Mouse (Mus musculus) layer of hippocampus, adult 2 months (tissue): ENCODE results near the gene Gm10409. TPM values are rescaled to one million over a fixed set of nuclear protein-coding genes. Genes with fewer than 3 reads are reported as not detected.
"Not testable (repeated sequence)": the region's sequence is repeated elsewhere in the genome, so short reads cannot be mapped to it uniquely, and the experiment has no call there.

Experiments
- DNase-seq, 2 experiments: peaks; one replicate each; pipeline ENCODE4 v3.0.0; 2022; ENCODE audit warnings: low spot score in 2 of 2
- H3K27ac ChIP-seq: fragments of 200-600 bp; 2 replicates; pipeline ENCODE4 v1.8.1; 2022
- H3K4me3 ChIP-seq: fragments of 200-600 bp; 2 replicates; pipeline ENCODE4 v1.8.1; 2022; ENCODE audit warnings: mild to moderate bottlenecking
- long read RNA-seq, 2 experiments: library from polyadenylated mRNA; stranded (forward); transcript quantifications; one replicate each; pipeline ENCODE4 v2.0.0; 2021; ENCODE audit warnings: borderline mapping rate in 2 of 2
- total RNA-seq, 2 experiments: library from RNA; stranded (reverse); gene quantifications; 2 replicates each; pipeline ENCODE4 v1.2.3; 2021

Gene Gm10409
- total RNA-seq, result 1 to 10 TPM; 3.6 to 4.0 TPM
- long read RNA-seq, experiment 1, partial matches to known transcripts, result 0 of 1 reads
- long read RNA-seq, experiment 1, other reads (novel, unspliced or antisense), result 0 of 1 reads
- long read RNA-seq, experiment 2, partial matches to known transcripts, result 0 of 1 reads
- long read RNA-seq, experiment 2, other reads (novel, unspliced or antisense), result 0 of 1 reads

DNA sequence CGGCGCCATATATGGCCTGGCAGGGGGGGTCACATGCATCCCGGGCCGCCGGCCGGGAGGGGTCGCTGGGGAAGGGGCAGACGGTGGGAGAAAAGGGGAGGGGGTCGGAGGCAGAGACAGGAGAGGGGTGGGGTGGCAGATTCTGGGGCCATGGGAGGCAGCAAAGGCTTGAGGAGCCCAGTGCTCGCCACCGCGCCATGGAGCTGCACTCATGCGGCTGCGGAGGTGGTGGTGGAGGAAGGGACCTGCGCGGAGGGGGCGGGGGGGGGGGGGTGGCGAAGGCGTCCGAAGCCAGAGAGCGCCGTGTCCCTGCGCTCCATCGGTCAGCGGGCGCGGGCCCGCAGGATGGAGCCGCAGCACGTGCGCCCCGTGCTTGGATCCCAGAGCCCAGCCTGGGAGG lies at the start of gene Gm10409:
Gene Gm10409, plus strand, starts transcription at position 301 of the 400 bp plus-strand sequence.
- DNase-seq, H3K27ac ChIP-seq, H3K4me3 ChIP-seq: not testable (repeated sequence)

DNA sequence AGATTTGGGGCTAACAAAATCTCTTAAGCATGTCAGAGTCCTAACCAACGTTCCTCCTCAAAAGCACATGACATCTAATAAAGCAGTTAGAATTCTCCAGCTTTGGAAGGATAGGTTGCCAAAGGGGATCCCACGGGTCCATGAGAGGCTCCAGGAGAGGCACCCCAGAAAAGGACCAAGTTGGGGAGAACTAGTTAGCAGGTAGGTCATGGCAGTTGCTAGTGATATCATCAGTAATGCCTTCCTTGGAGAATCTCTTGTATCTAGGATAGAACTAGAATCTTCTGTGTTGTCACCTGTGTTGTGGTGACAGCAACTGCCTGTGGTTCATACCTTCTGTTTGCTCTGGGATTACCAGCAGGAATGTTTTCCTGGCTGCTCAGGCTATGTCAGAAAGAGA lies 17.6 kb upstream of the Gm10409 start, which contains the start of gene Gm10413:
Gene Gm10413, plus strand, starts transcription at position 301 of the 400 bp plus-strand sequence.
- H3K4me3 ChIP-seq, H3K27ac ChIP-seq, DNase-seq: not testable (repeated sequence)

DNA sequence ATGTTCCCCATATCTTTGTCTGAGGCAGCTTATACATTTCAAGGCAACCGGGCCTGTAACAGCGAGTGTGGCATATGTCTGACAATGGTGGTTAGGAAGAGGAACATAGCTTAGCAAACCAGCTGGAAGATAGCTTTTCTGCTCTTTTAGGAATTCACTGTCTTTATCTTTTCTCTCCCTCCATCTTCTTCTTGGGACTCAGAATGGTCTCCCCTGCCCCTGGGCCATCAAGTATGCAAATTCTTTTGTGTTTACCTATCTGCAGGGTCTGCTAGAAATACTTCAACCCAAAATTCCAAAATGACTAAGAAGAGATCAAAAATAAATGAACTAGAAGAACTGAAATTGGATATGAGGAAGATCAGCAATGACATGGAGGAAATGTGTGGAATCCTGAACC lies 15.4 kb downstream of the Gm10409 start, which contains the start of gene Gm3005:
Gene Gm3005, plus strand, starts transcription at position 301 of the 400 bp plus-strand sequence.
- not testable (repeated sequence) for H3K4me3 ChIP-seq, DNase-seq

DNA sequence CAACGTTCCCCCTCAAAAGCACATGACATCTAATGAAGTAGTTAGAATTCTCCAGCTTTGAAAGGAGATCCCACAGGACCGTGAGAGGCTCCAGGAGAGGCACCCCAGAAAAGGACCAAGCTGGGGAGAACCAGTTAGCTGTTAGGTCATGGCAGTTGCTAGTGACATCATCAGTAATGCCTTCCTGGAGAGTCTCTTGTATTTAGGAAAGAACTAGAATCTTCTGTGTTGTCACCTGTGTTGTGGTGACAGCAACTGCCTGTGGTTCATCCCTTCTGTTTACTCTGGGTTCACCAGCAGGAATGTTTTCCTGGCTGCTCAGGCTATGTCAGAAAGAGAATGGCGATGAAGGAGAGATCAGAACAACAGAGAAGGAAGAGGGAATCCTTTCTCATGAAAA lies 36.7 kb downstream of the Gm10409 start, which contains the start of gene Gm10408:
Gene Gm10408, plus strand, starts transcription at position 301 of the 400 bp plus-strand sequence.
- not testable (repeated sequence) for DNase-seq, H3K4me3 ChIP-seq, H3K27ac ChIP-seq

More for the DNA sequence above, 15.4 kb downstream of the Gm10409 start, which contains the start of gene Gm3005:
- H3K27ac ChIP-seq, result not testable (repeated sequence)

Other genes starting within 250 kb of the Gm10409 start
- not detected for gene Gm5795, start 224.4 kb upstream of the Gm10409 start, total RNA-seq
- 1 to 10 TPM; 4.4 to 5.4 TPM for gene D830030K20Rik, start 204.1 kb upstream of the Gm10409 start, total RNA-seq
- gene Gm2956, start 80.0 kb upstream of the Gm10409 start, total RNA-seq, result not detected
- gene Gm10413, start 17.5 kb upstream of the Gm10409 start, total RNA-seq, result not detected
- not detected for gene Gm3005, start 15.5 kb downstream of the Gm10409 start, total RNA-seq
- not detected for gene Gm10408, start 36.8 kb downstream of the Gm10409 start, total RNA-seq
- not detected for gene Gm3012, start 221.9 kb downstream of the Gm10409 start, total RNA-seq
- 1 to 10 TPM; 3.6 to 4.0 TPM for gene Gm3020, start 239.4 kb downstream of the Gm10409 start, total RNA-seq